Mouse (Mus musculus): Measurements from ENCODE around the gene Dnah7a.
"Not testable (repeated sequence)": the region's sequence is repeated elsewhere in the genome, so short reads cannot be mapped to it uniquely, and the experiment has no call there.

DNA sequence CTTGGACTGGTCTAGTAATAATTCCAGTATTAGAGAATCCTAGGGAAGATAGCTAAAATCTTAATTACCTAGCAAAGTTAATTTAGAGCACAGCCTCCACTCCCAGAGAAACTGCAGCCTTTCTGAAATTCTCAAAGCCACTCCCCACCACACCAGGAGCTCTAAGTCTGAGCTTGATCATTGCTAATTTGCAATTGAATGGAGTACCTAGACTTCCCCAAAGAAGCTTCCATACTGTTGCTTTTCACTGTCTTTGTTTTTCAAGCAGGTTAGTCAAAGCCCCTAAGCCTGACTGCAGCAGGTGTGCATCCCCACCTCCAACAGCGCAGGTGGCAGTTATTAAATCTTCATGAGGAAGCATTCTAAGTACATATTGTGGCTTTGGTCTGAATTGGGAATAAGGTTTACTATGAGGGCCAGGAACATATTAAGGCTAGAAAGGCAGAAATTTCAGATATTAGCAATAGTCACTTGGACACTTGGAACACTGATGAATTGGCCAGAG, 43.3 kb upstream of the Dnah7a start:
- not testable (repeated sequence) for TF ChIP-seq HCFC1 (IDR thresholded peaks at IDR 0.05; ENCODE audit: low read depth, low read length); CTCF (IDR thresholded peaks at IDR 0.05 in 2 of 3, conservative IDR thresholded peaks at IDR 0.05 in 1 of 3; ENCODE audit: control insufficient read depth in 1 of 3, insufficient read depth in 1 of 3, low read depth in 2 of 3, low read length in 3 of 3, poor library complexity in 1 of 3, severe bottlenecking in 1 of 3)

All from MEL (cell line).